Mouse (Mus musculus): ENCODE measurements around the gene Olfml1.

DNA sequence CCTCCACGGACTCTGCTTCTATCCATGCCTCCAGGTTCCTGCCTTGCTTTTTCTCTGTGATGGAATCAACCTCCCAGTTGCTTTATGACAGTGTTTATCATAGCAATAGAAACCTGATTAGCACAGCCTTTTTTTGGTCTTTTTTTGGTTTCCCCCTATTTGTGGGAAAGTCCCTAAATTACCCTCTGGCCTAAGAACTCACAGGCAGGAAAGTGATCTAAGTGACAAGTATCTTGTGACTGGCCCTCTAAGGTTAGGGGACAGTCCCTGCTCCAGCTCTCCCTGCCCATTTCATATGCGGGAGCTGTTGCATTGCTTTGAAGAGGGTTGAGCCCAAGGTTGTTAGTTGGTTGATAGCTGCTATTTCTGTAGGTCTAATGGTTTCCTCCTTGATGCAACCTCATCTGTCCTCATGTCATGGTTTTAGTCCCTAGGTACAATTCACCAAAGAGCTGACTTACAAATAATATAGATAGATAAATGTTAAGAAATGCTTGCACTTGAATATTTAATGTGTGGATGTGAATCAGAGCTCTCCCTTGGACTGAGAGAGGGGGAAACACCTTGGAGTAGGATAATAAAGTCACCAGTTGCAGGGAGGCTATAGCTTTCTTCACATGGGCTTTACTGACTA, 42.5 kb downstream of the Olfml1 start:
- TF ChIP-seq CTCF (IDR thresholded peaks at IDR 0.05) (no peak), EP300 (IDR thresholded peaks at IDR 0.05) (no peak)
